Mouse (Mus musculus) hematopoietic stem cell, adult 5-6 weeks (primary cell): Measurements from ENCODE around the gene Kcnmb3. TPM values are rescaled to one million over a fixed set of nuclear protein-coding genes. Genes with fewer than 3 reads are reported as not detected.
A peak's percentile ranks its signal among the peaks of the same experiment; 100 is the strongest.
"Not testable (repeated sequence)": the region's sequence is repeated elsewhere in the genome, so short reads cannot be mapped to it uniquely, and the experiment has no call there.

Experiments
- ATAC-seq, 2 experiments: fragments of 125-278 bp in 1 of 2; replicated peaks in 1 of 2; 2 replicates each; pipeline ENCODE4 v1.8.0; 2016 to 2017; ENCODE audit warnings: inconsistent platforms in 2 of 2, mild to moderate bottlenecking in 2 of 2, moderate number of reproducible peaks in 2 of 2, low read depth in 1 of 2, moderate TSS enrichment in 1 of 2; ENCODE audit not compliant: low FRiP score in 2 of 2, poor library complexity in 2 of 2, severe bottlenecking in 2 of 2, insufficient read depth in 1 of 2, low TSS enrichment in 1 of 2
- total RNA-seq: library from RNA; stranded (forward); fragments of 172-1452, 232-1000 nt; gene quantifications from 2 replicates; pipeline ENCODE4 v1.2.3, GENCODE M21; 2017

The Kcnmb3 gene
- total RNA-seq, 1 experiment from 2014 or later, result not detected

GRCm38 (mm10) chr3:32459777-32460176 lies 32.3 kb downstream of the Kcnmb3 start:
- ATAC-seq, result peak in 1 of 2 experiments; percentile 32; a peak in 2 of 4 replicates

DNA sequence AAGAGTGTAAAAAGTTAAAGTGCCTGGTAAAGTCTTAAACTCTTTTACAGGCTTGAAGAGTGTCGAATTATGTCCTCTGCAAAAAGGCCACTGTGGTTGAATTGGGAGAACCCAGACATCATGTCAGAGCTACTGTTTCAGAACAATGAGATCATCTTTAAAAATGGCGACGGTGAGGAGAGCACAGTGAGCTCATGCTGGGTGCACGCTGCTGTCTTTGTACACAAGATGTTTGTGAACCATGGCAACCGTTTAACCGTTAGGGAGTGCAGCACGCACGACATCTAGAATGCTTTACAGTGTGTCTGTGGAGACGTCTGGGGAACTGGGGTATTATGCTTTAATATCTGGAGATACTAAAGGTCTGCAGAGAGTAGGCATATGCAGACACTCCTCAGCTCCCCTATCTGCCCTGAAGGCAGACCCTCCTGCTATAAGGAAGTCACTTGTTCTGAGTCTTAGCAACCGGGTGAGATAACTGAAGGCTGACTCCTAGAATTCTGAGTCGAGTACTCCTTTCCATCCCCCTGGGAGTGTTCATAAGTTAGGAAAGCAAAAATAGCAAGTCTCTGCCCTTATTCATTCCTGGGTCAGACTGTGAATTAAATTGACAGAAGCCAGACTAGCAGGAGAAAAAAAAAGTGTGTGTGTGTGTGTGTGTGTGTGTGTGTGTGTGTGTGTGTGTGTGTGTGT lies 37.6 kb downstream of the Kcnmb3 start:
- ATAC-seq, result no peak

DNA sequence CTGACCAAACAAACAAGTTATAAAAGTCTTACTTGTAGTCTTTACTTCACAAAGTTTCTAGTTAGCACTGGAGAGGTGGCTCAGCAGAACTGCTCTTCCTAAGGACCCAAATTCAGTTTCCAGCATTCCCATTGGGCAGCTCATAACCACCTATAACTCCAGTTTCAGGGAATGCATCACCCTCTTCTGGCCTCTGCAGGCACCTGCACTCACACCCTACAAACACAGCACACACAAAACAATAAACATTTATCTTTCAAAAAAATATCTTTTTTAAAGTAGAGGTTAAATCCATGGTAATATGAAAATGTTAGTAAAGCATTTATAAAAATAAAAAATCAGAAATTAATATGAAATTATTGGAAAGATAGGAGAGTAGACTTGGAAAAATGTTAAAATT lies 50.3 kb downstream of the Kcnmb3 start:
- ATAC-seq, result no peak

DNA sequence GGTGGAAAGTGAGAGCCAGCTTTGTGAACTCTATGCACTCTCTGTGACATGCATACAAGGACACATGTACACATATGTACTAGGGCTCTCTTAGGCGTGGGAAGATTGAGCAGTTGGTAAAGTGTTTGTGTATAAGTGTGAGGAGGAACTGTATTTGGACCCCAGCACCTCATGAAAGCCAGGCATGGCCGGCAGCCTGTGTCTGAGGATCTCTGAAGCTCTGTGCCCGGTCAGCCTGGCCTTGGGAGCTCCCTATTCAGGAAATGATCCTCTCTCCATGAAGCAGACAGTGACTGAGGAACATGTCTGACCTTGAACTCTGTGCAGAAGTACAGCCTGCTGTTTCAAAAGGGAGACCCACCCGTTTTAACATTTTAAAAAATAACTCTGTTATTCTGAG lies 53.3 kb downstream of the Kcnmb3 start:
- ATAC-seq, result no peak

GRCm38 (mm10) chr3:32437820-32438219 lies 54.2 kb downstream of the Kcnmb3 start:
- ATAC-seq, result no peak

GRCm38 (mm10) chr3:32437297-32437696 lies 54.7 kb downstream of the Kcnmb3 start:
- no peak for ATAC-seq

DNA sequence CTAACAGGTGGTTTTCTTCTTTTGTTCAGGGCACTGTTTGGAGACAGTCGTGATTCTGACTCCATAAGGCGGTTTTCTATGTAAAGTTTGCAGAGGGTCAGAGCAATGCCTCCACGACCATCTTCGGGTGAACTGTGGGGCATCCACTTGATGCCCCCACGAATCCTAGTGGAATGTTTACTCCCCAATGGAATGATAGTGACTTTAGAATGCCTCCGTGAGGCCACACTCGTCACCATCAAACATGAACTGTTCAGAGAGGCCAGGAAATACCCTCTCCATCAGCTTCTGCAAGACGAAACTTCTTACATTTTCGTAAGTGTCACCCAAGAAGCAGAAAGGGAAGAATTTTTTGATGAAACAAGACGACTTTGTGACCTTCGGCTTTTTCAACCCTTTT lies 55.9 kb downstream of the Kcnmb3 start:
- ATAC-seq, result no peak

DNA sequence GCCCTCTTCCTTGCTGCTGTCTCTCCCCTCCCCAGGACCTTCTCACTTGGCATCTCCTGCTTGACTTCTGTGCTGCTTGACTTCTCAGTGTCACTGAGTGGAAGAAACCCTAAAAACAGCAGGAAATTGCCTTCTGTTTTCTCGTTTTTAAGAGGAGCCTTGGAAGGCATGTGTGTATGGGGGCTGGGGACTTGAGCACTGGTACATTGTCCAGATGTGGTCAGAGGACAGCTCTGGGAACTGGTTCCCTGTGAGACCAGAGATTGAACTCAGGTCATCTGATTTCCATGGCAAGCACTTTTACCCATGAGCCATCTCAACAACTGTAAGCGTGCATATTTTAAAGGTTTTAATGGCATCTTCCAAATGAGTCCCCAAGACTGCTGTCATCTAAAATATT lies 58.0 kb downstream of the Kcnmb3 start:
- ATAC-seq, result no peak

DNA sequence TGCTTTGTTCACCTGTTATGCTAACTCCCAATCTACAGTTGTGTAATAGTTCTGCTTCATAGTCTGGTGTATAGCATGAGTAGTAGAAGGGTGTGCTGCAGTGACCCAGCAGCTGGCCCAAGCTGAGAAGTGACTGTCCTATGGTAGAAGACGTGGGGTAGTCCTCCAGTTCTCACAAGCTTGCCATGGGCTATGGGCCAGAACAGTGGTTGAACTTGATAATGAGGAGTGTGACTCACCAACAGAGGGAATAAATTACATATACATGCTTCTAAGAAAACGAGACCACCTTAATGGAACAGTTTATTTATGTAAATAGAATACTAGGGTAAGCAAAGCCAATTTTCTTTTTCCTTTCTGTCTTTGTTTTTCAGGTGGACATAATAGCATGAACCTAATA lies 61.6 kb downstream of the Kcnmb3 start:
- no peak for ATAC-seq

- ATAC-seq, result not testable (repeated sequence)
These were observed 62.7 kb downstream of the Kcnmb3 start for GRCm38 (mm10) chr3:32429351-32429750.

GRCm38 (mm10) chr3:32428921-32429320 lies 63.1 kb downstream of the Kcnmb3 start:
- no peak for ATAC-seq

DNA sequence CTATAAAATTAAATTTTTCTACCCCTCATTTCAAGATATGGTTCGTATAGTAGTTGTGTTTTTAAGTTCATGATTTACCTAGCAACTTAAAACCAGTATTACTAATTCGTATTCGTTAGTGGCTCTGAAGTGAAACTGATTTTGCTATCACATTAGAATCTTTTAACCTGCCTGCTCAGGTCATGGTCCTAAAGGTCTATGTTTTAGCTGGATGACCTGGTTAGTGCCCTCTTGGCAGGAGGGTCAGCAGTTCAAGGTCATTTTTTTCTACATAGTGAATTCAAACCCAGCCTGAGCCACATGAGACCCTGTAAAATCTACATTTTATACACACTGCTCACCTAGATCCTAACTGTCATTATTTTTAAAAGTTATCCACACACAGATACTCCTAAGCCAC lies 63.7 kb downstream of the Kcnmb3 start:
- ATAC-seq, result no peak

GRCm38 (mm10) chr3:32427695-32428094 lies 64.3 kb downstream of the Kcnmb3 start:
- ATAC-seq, result peak; percentile 60 to 79

Other genes with a start within 250 kb of the Kcnmb3 start
- gene Zmat3, start 126.2 kb downstream of the Kcnmb3 start, total RNA-seq, result 1.1 and 1.3 TPM in 2 replicates
- 39.6 and 60.9 TPM in 2 replicates for gene Pik3ca, start 94.6 kb downstream of the Kcnmb3 start, total RNA-seq
- gene Zfp639, start 18.0 kb upstream of the Kcnmb3 start, total RNA-seq, result 45.7 and 72.5 TPM in 2 replicates
- gene Mfn1, start 37.2 kb upstream of the Kcnmb3 start, total RNA-seq, result 36.2 and 37.8 TPM in 2 replicates
- gene Gnb4, start 124.4 kb upstream of the Kcnmb3 start, total RNA-seq, result 15.7 and 20.7 TPM in 2 replicates
- 86.2 and 86.5 TPM in 2 replicates for gene Actl6a, start 214.1 kb upstream of the Kcnmb3 start, total RNA-seq
- gene Ndufb5, start 244.8 kb upstream of the Kcnmb3 start, total RNA-seq, result 86.4 and 127 TPM in 2 replicates
- gene Mrpl47, start 245.4 kb upstream of the Kcnmb3 start, total RNA-seq, result 19.0 and 30.9 TPM in 2 replicates